Comparison of ENCODE assay signal across 28 mouse cellular contexts in genomic region chr5:44676145-44676754, GRCm38 (mm10).
DNase-seq lines count a peak whose midpoint lies in the region; ATAC-seq and TF ChIP-seq lines count a peak whose summit lies in the region.
"Had no signal": no experiment of that assay in that cellular context is flagged by ENCODE, and none has a peak within 500 bp of the region (broad histone marks: within the 10 kb centered on the region; RNA-seq: fewer than 3 reads in every experiment).

No protein-coding gene starts in this region.

- H3K4me1 ChIP-seq in hindbrain, embryonic 16.5 days (ENCODE audit: control insufficient read depth, insufficient read depth, low read depth, low read length) = no peaks in the 10 kb centered on the region
- peaks cover 11% of the 10 kb centered on the region; the same call in 1 of the 2 replicates for H3K4me1 ChIP-seq in hindbrain, embryonic 13.5 days (replicated peaks)
- H3K4me1 ChIP-seq in forebrain, embryonic 12.5 days = peaks cover 18% of the 10 kb centered on the region
- peaks cover 8% of the 10 kb centered on the region; the same call in 1 of the 2 replicates for H3K4me1 ChIP-seq in forebrain, postnatal 0 days (ENCODE audit: insufficient read depth)
- H3K4me1 ChIP-seq in heart, embryonic 12.5 days (replicated peaks) = no peaks in the 10 kb centered on the region
- H3K4me1 ChIP-seq: heart, embryonic 13.5 days had no signal

- H3K4me3 ChIP-seq in hindbrain, embryonic 16.5 days (ENCODE audit: low read length) = no peak overlapping the region
- no peak overlapping the region for H3K4me3 ChIP-seq in hindbrain, embryonic 13.5 days
- no peak overlapping the region for H3K4me3 ChIP-seq in forebrain, embryonic 12.5 days (replicated peaks)
- H3K4me3 ChIP-seq in forebrain, postnatal 0 days (ENCODE audit: low read depth, low read length) = no peak overlapping the region
- H3K4me3 ChIP-seq in heart, embryonic 12.5 days = no peak overlapping the region
- H3K4me3 ChIP-seq: embryonic facial prominence, embryonic 10.5 days; embryonic facial prominence, embryonic 15.5 days; heart, embryonic 13.5 days had no signal

- no peak overlapping the region for H3K4me2 ChIP-seq in hindbrain, embryonic 16.5 days (ENCODE audit: low read length)
- H3K4me2 ChIP-seq in hindbrain, embryonic 13.5 days = no peak overlapping the region
- H3K4me2 ChIP-seq in forebrain, embryonic 12.5 days = no peak overlapping the region
- no peak overlapping the region; the same call in 1 of the 2 replicates for H3K4me2 ChIP-seq in forebrain, postnatal 0 days (ENCODE audit: low read depth)
- H3K4me2 ChIP-seq in heart, embryonic 12.5 days = no peak overlapping the region
- H3K4me2 ChIP-seq: embryonic facial prominence, embryonic 15.5 days; heart, embryonic 13.5 days; lung, embryonic 14.5 days had no signal

- 59% methylated on average over 5 of the region's 5 CpGs for WGBS in hindbrain, embryonic 16.5 days
- 75% methylated on average over 5 of the region's 5 CpGs for WGBS in hindbrain, embryonic 13.5 days
- WGBS in forebrain, embryonic 12.5 days = 48% methylated on average over 5 of the region's 5 CpGs
- whole genome bisulfite sequencing in forebrain, postnatal 0 days = 29% methylated on average over 5 of the region's 5 CpGs
- 80% methylated on average over 5 of the region's 5 CpGs for WGBS in heart, embryonic 12.5 days

- peak; percentile 66; the same call in 1 of the 2 replicates for ATAC-seq in hindbrain, embryonic 16.5 days
- ATAC-seq in hindbrain, embryonic 13.5 days (ENCODE audit: low FRiP score) = no peak
- peak; percentile 77; the same call in 1 of the 2 replicates for ATAC-seq in forebrain, embryonic 12.5 days (ENCODE audit: low FRiP score)
- ATAC-seq in forebrain, postnatal 0 days = peak; percentile 53; the same call in 1 of the 2 replicates
- no peak for ATAC-seq in heart, embryonic 12.5 days (ENCODE audit: insufficient number of reproducible peaks, low FRiP score)
- ATAC-seq: intestine, embryonic 16.5 days had no signal

- H3K27me3 ChIP-seq in hindbrain, embryonic 16.5 days (replicated peaks; ENCODE audit: control insufficient read depth, insufficient read depth, low read length) = no peaks in the 10 kb centered on the region
- no peaks in the 10 kb centered on the region for H3K27me3 ChIP-seq in hindbrain, embryonic 13.5 days
- H3K27me3 ChIP-seq in forebrain, embryonic 12.5 days = no peaks in the 10 kb centered on the region
- H3K27me3 ChIP-seq in forebrain, postnatal 0 days (ENCODE audit: insufficient read depth, low read length) = no peaks in the 10 kb centered on the region
- H3K27me3 ChIP-seq in heart, embryonic 12.5 days (replicated peaks) = no peaks in the 10 kb centered on the region
- H3K27me3 ChIP-seq: embryonic facial prominence, embryonic 15.5 days; heart, embryonic 13.5 days had no signal

- no peak for TF ChIP-seq POLR2A in brain, embryonic 14.5 days (IDR thresholded peaks at IDR 0.05; ENCODE audit: borderline replicate concordance, extremely low read depth, insufficient read depth, insufficient read length, poor library complexity, severe bottlenecking)

- H3K9ac ChIP-seq in hindbrain, embryonic 16.5 days (ENCODE audit: low read depth, low read length) = no peak overlapping the region
- H3K9ac ChIP-seq in hindbrain, embryonic 13.5 days = no peak overlapping the region
- H3K9ac ChIP-seq in forebrain, embryonic 12.5 days = no peak overlapping the region
- no peak overlapping the region for H3K9ac ChIP-seq in forebrain, postnatal 0 days
- no peak overlapping the region for H3K9ac ChIP-seq in heart, embryonic 12.5 days
- H3K9ac ChIP-seq: embryonic facial prominence, embryonic 15.5 days; heart, embryonic 13.5 days; liver, embryonic 14.5 days; lung, embryonic 14.5 days had no signal

- intact Hi-C loops in left cerebral cortex, postnatal 36 days (cut with DNase I) = no loop called here

- no peak for TF ChIP-seq CTCF in brain, embryonic 14.5 days (IDR thresholded peaks at IDR 0.05; ENCODE audit: borderline replicate concordance, extremely low read depth, insufficient read depth, insufficient read length)
- no peak for TF ChIP-seq CTCF in forebrain, postnatal 0 days (IDR thresholded peaks at IDR 0.05; ENCODE audit: low read depth)

- DNase-seq in brain, embryonic 14.5 days (ENCODE audit: low read depth) = peak; percentile 83
- DNase-seq in forebrain, postnatal 0 days = peak; percentile 53
- DNase-seq in left cerebral cortex, postnatal 36 days (ENCODE audit: low spot score in 2 of 2) = no peak
- no peak for DNase-seq in thymus, postnatal 0 days (ENCODE audit: low spot score)
- DNase-seq: adrenal gland, adult 8-10 months; B cell, adult 2 months; cerebellum, adult 8-10 months; cerebellum, postnatal 25 days; gastrocnemius, postnatal 25 days; heart, adult 18-20 months; heart, postnatal 10 days; kidney, adult 9 months; kidney, postnatal 10 days; layer of hippocampus, adult 9-11 months; liver; lung, embryonic 14.5 days; lung, postnatal 14 days; retina, postnatal 1 day; right cerebral cortex, postnatal 14 days had no signal

- no peak overlapping the region for H3K27ac ChIP-seq in hindbrain, embryonic 16.5 days (ENCODE audit: low read depth, low read length)
- no peak overlapping the region for H3K27ac ChIP-seq in hindbrain, embryonic 13.5 days
- H3K27ac ChIP-seq in forebrain, embryonic 12.5 days = peak overlapping the region; percentile 53
- peak overlapping the region; percentile 24; the same call in 1 of the 2 replicates for H3K27ac ChIP-seq in forebrain, postnatal 0 days (ENCODE audit: low read depth, low read length)
- H3K27ac ChIP-seq in heart, embryonic 12.5 days (ENCODE audit: poor library complexity, severe bottlenecking) = no peak overlapping the region
- H3K27ac ChIP-seq: embryonic facial prominence, embryonic 10.5 days; embryonic facial prominence, embryonic 15.5 days; heart, embryonic 13.5 days; liver, embryonic 14.5 days had no signal

- no peaks in the 10 kb centered on the region for H3K9me3 ChIP-seq in hindbrain, embryonic 16.5 days (ENCODE audit: control insufficient read depth, low read length)
- H3K9me3 ChIP-seq in hindbrain, embryonic 13.5 days = no peaks in the 10 kb centered on the region
- no peaks in the 10 kb centered on the region for H3K9me3 ChIP-seq in forebrain, embryonic 12.5 days
- H3K9me3 ChIP-seq in forebrain, postnatal 0 days (ENCODE audit: low read length) = no peaks in the 10 kb centered on the region
- H3K9me3 ChIP-seq in heart, embryonic 12.5 days (replicated peaks) = no peaks in the 10 kb centered on the region
- H3K9me3 ChIP-seq: embryonic facial prominence, embryonic 10.5 days; embryonic facial prominence, embryonic 15.5 days; heart, embryonic 13.5 days had no signal

- H3K36me3 ChIP-seq in hindbrain, embryonic 16.5 days (ENCODE audit: control insufficient read depth, insufficient read depth, low read length) = no peaks in the 10 kb centered on the region
- H3K36me3 ChIP-seq in hindbrain, embryonic 13.5 days = no peaks in the 10 kb centered on the region
- H3K36me3 ChIP-seq in forebrain, embryonic 12.5 days (replicated peaks) = no peaks in the 10 kb centered on the region
- H3K36me3 ChIP-seq in forebrain, postnatal 0 days (ENCODE audit: insufficient read depth) = no peaks in the 10 kb centered on the region
- H3K36me3 ChIP-seq in heart, embryonic 12.5 days = no peaks in the 10 kb centered on the region
- H3K36me3 ChIP-seq: embryonic facial prominence, embryonic 10.5 days; embryonic facial prominence, embryonic 15.5 days; heart, embryonic 13.5 days had no signal

Comparison
In these comparisons a context has a peak if more than half of its experiments do, and no peak if none do; other contexts are left out.
1. ATAC-seq: peak in hindbrain, embryonic 16.5 days (single experiment), forebrain, embryonic 12.5 days (single experiment) and forebrain, postnatal 0 days (single experiment); none in hindbrain, embryonic 13.5 days (single experiment) and heart, embryonic 12.5 days (single experiment).
2. H3K27ac ChIP-seq: peak in forebrain, embryonic 12.5 days (single experiment) and forebrain, postnatal 0 days (single experiment); none in hindbrain, embryonic 16.5 days (single experiment), hindbrain, embryonic 13.5 days (single experiment) and heart, embryonic 12.5 days (single experiment).
3. DNase-seq: peak in brain, embryonic 14.5 days (single experiment) and forebrain, postnatal 0 days (single experiment); none in left cerebral cortex, postnatal 36 days (0 of 2) and thymus, postnatal 0 days (single experiment).